Mouse (Mus musculus) gastrocnemius, postnatal 4 days (tissue): ENCODE results near the gene March1. TPM values are rescaled to one million over a fixed set of nuclear protein-coding genes. Genes with fewer than 3 reads are reported as not detected.

ENCODE experiments used
- DNase-seq, 2 experiments: peaks; one replicate each; pipeline ENCODE4 v3.0.0; 2021 to 2022; ENCODE audit warnings: low spot score in 2 of 2, mixed read lengths in 2 of 2
- long read RNA-seq, 2 experiments: library from polyadenylated mRNA; stranded (forward); transcript quantifications; one replicate each; pipeline ENCODE4 v2.0.0; 2021
- total RNA-seq, 2 experiments: library from RNA; stranded (reverse); gene quantifications; 2 replicates each; pipeline ENCODE4 v1.2.3; 2021

March1 gene
- total RNA-seq = under 1 TPM; 0.86 to 0.93 TPM
- long read RNA-seq, experiment 1, partial matches to known transcripts = 0 of 1 reads
- long read RNA-seq, experiment 1, other reads (novel, unspliced or antisense) = 0 of 1 reads
- long read RNA-seq, experiment 2, partial matches to known transcripts = 0 of 3 reads
- long read RNA-seq, experiment 2, other reads (novel, unspliced or antisense) = 0 of 3 reads

- no peak for DNase-seq
These were observed at the start of gene March1 for GRCm38 (mm10) chr8:65617871-65618751. Gene March1, plus strand, starts transcription at chr8:65617900.

DNA sequence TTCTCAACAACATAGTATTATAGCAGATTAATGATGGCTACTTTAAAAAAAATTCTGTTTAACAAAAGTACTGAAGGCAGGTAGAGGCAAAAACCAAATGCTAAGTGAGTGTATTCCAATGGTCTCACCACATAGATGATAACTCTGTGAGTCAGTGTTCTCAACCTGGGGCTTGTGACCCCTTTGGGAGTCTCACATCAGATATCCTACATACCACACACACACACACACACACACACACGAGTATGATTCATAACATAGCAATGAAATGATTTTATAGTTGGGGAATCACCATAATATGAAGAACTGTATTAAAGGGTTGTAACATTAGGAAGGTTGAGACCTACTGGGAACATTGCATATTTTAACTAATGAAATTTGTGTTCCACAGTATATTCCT, 30.8 kb upstream of the March1 start:
- no peak for DNase-seq

GRCm38 (mm10) chr8:65603241-65603640, 14.5 kb upstream of the March1 start:
- DNase-seq = no peak

GRCm38 (mm10) chr8:65609509-65609908, 8.2 kb upstream of the March1 start:
- no peak for DNase-seq

- no peak for DNase-seq
These were observed 1.3 kb downstream of the March1 start for GRCm38 (mm10) chr8:65618966-65619365.

DNA sequence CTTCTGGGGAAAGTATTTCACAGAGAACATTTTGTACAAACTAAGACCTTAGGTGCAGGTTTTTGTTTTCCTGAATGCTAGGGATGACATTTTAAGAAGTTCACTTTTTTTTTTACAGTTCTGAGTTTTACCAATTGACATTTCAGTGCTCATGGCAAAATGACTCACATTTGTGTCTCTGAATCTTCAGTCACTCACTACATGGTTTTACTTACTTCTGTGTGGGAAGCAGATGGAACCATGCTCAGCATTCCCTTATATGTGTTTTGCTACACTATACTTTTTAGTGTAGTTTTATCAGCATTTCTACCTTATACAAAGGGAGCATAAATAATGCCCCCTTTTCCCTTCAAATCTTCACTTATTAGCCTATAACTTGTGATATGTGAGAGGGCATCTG, 27.2 kb downstream of the March1 start:
- DNase-seq = no peak

DNA sequence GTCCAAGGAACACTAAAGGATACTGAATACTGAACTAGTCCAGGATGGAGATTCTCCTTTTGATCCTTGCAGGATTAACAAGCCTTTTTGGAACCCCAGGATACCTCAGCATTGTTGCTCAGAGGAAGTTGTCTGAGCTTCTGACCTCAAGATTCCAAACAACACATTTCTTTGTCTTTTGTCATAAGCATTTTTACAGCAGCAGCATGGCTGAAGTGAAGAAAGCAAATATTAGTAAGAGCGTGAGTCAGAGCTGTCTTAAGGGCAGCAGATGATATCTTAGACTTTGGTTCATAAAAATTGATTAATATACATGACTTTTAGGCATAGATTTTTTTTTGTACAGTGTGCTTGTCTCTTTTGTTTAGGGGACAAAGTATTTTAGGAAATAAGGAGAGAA, 27.8 kb downstream of the March1 start:
- no peak for DNase-seq

- DNase-seq = no peak
These were observed 28.2 kb downstream of the March1 start for GRCm38 (mm10) chr8:65645945-65646344.

GRCm38 (mm10) chr8:65655924-65656323, 38.2 kb downstream of the March1 start:
- no peak for DNase-seq

GRCm38 (mm10) chr8:65661885-65662284, 44.2 kb downstream of the March1 start:
- no peak for DNase-seq

DNA sequence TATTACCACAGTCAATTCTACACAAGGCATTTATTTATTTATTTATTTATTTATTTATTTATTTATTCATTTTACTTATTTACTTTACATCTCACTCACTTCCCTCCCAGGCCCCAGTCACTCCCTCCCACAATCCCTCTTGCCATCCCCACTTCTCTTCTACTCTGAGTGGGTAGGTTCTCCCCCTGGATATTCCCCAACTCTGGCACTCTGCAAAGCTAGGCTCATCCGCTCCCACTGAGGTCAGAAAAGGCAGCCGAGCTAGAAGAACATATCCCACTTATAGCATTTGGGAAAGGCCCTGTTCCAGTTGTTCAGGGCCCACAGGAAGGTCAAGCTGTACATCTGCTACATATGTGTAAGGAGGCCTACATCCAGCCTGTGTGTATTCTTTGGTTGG, 48.1 kb downstream of the March1 start:
- DNase-seq = no peak

GRCm38 (mm10) chr8:65743066-65743465, 125.4 kb downstream of the March1 start:
- DNase-seq = no peak

- no peak for DNase-seq
These were observed 158.1 kb downstream of the March1 start for GRCm38 (mm10) chr8:65775815-65776214.

DNA sequence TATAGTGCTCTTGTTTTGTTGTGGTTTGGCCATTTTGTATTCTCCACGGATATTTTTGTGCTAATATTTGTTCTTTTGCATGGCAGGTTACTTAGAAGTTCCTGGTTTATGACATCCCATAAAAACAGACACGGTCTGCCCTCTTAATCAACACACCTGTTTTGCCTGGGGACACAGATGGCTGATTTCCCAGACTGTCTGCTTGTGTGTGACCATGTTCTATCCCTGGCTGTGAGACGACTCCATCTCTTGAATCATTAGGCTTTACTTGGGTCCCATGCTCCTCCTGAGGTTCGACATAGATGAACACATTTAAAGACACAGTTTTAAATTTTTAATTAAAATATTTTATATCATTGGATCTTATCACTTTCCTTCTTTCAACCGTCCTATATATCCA, 163.5 kb downstream of the March1 start:
- DNase-seq = no peak

GRCm38 (mm10) chr8:65812971-65813370, 195.3 kb downstream of the March1 start:
- no peak for DNase-seq

- DNase-seq = no peak
These were observed 304.8 kb downstream of the March1 start for GRCm38 (mm10) chr8:65922294-65923019.

- DNase-seq = no peak
These were observed 339.2 kb downstream of the March1 start for GRCm38 (mm10) chr8:65956948-65957347.

GRCm38 (mm10) chr8:65957492-65957891, 339.8 kb downstream of the March1 start:
- DNase-seq = no peak

DNA sequence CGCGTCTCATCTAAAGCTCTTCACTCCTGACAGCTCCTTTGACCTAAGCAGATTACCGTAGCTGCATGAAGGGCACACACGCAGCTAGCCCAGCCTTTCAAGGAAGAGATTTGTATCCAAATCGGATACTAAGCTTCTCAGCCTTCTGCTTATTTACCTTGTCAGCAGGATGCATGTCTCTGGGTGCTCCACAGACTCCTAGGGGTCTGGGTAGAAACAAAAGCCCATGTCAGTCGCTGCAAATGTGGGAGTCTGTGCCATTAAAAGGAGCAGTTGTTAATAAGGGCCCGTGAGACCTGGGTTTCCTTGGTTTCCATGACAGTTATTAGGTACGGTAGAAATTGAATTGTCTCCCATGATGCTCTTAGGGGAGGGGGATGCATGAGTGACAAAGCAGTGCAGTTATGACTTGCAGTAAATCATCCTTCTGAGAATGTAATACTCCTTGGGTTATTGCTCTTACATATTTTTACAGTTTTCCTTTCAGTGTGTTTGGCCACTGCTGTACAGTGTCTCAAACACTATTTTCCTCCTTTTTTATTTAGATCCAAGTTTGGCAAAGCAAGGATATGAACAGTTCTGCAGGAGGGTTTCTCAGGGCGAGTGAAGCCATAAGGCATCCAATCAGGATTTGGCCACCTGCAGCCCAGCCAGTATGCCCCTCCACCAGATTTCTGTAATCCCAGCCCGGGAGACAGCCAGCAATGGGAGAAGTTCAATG, 349.0 kb downstream of the March1 start:
- DNase-seq = no peak

GRCm38 (mm10) chr8:65967223-65967778, 349.6 kb downstream of the March1 start:
- DNase-seq = no peak

GRCm38 (mm10) chr8:65976905-65977304, 359.2 kb downstream of the March1 start:
- no peak for DNase-seq
